Mouse (Mus musculus) neutrophil, adult 59 days (primary cell): ENCODE data around the gene Krtap19-5. TPM values are rescaled to one million over a fixed set of nuclear protein-coding genes. Genes with fewer than 3 reads are reported as not detected.

Experiments
- total RNA-seq, 2 experiments: library from RNA; stranded (reverse); gene quantifications; 1 replicate in 1 of 2; 2 replicates in 1 of 2; pipeline ENCODE4 v1.2.4; 2023

Gene Krtap19-5
- total RNA-seq: not detected

GRCm38 (mm10) chr16:88896357-88896756 lies at the start of gene Krtap19-5:
TSS of gene Krtap19-5 (minus strand) at chr16:88896457.

GRCm38 (mm10) chr16:88932165-88932564 lies 35.9 kb upstream of the Krtap19-5 start, which contains the start of gene Krtap19-9b:
TSS of gene Krtap19-9b (minus strand) at chr16:88932265.

GRCm38 (mm10) chr16:88884989-88885388 lies 11.3 kb downstream of the Krtap19-5 start, which contains the start of gene Krtap19-4:
TSS of gene Krtap19-4 (minus strand) at chr16:88885089.

GRCm38 (mm10) chr16:88877938-88878337 lies 18.3 kb downstream of the Krtap19-5 start, which contains the start of gene Krtap19-3:
TSS of gene Krtap19-3 (minus strand) at chr16:88878038.

GRCm38 (mm10) chr16:88874169-88874568 lies 22.1 kb downstream of the Krtap19-5 start, which contains the start of gene Krtap19-2:
TSS of gene Krtap19-2 (minus strand) at chr16:88874269.

GRCm38 (mm10) chr16:88869311-88869710 lies 26.9 kb downstream of the Krtap19-5 start, which contains the start of gene Krtap19-1:
TSS of gene Krtap19-1 (minus strand) at chr16:88869411.

Other genes with a start within 250 kb of the Krtap19-5 start
- not detected for gene Krtap26-1, start 248.7 kb downstream of the Krtap19-5 start, total RNA-seq
- gene Krtap27-1, start 224.8 kb downstream of the Krtap19-5 start, total RNA-seq: not detected
- not detected for gene 2310061N02Rik, start 188.5 kb downstream of the Krtap19-5 start, total RNA-seq
- not detected for gene Krtap13-1, start 167.6 kb downstream of the Krtap19-5 start, total RNA-seq
- not detected for gene Krtap13, start 144.8 kb downstream of the Krtap19-5 start, total RNA-seq
- gene 2310034C09Rik, start 137.6 kb downstream of the Krtap19-5 start, total RNA-seq: not detected
- gene 2310057N15Rik, start 122.3 kb downstream of the Krtap19-5 start, total RNA-seq: not detected
- gene Gm5965, start 118.6 kb downstream of the Krtap19-5 start, total RNA-seq: not detected
- gene Gm20741, start 84.2 kb downstream of the Krtap19-5 start, total RNA-seq: not detected
- not detected for gene Krtap15, start 76.2 kb downstream of the Krtap19-5 start, total RNA-seq
- gene Krtap14, start 70.3 kb downstream of the Krtap19-5 start, total RNA-seq: not detected
- gene Krtap19-1, start 27.0 kb downstream of the Krtap19-5 start, total RNA-seq: not detected
- gene Krtap19-2, start 22.2 kb downstream of the Krtap19-5 start, total RNA-seq: not detected
- not detected for gene Krtap19-3, start 18.4 kb downstream of the Krtap19-5 start, total RNA-seq
- gene Krtap19-4, start 11.4 kb downstream of the Krtap19-5 start, total RNA-seq: not detected
- not detected for gene Krtap19-9b, start 35.8 kb upstream of the Krtap19-5 start, total RNA-seq
- gene Krtap16-3, start 66.4 kb upstream of the Krtap19-5 start, total RNA-seq: not detected
- not detected for gene Krtap22-2, start 114.3 kb upstream of the Krtap19-5 start, total RNA-seq
- not detected for gene Gm10229, start 118.8 kb upstream of the Krtap19-5 start, total RNA-seq
- not detected for gene Krtap6-1, start 135.2 kb upstream of the Krtap19-5 start, total RNA-seq
- gene Gm10228, start 145.0 kb upstream of the Krtap19-5 start, total RNA-seq: not detected
- not detected for gene Krtap6-5, start 151.4 kb upstream of the Krtap19-5 start, total RNA-seq
- not detected for gene 1110025L11Rik, start 167.5 kb upstream of the Krtap19-5 start, total RNA-seq
- not detected for gene Krtap6-3, start 187.6 kb upstream of the Krtap19-5 start, total RNA-seq
- not detected for gene Gm6358, start 244.4 kb upstream of the Krtap19-5 start, total RNA-seq